Mouse (Mus musculus) macrophage (primary cell): ENCODE measurements around the gene Tmed1. TPM values are rescaled to one million over a fixed set of nuclear protein-coding genes. Genes with fewer than 3 reads are reported as not detected.
"Not testable (repeated sequence)": the region's sequence is repeated elsewhere in the genome, so short reads cannot be mapped to it uniquely, and the experiment has no call there.

Experiments
- H3K27ac ChIP-seq: fragments of 350-480 bp; formaldehyde crosslinking; 2 replicates; pipeline ENCODE4 v1.9.0; 2021
- H3K36me3 ChIP-seq: fragments of 350-480 bp; formaldehyde crosslinking; 2 replicates; pipeline ENCODE4 v1.9.0; 2021; ENCODE audit errors: inconsistent target
- H3K4me3 ChIP-seq: fragments of 350-480 bp; formaldehyde crosslinking; 2 replicates; pipeline ENCODE4 v1.9.0; 2021; ENCODE audit errors: inconsistent target
- H3K79me2 ChIP-seq: fragments of 350-480 bp; formaldehyde crosslinking; 2 replicates; pipeline ENCODE4 v1.9.0; 2021; ENCODE audit errors: inconsistent target
- WGBS: methylation state at CpG from one replicate; pipeline ENCODE4 v1.1.7; 2026; ENCODE audit warnings: inconsistent platforms; ENCODE audit not compliant: missing documents; 5-methylcytosine and 5-hydroxymethylcytosine counted together
- polyA plus RNA-seq: library from polyadenylated mRNA; stranded (reverse); fragments of 250-400 nt; gene quantifications from 3 replicates; pipeline ENCODE4 v1.2.4, GENCODE M21; 2018; ENCODE audit warnings: inconsistent platforms

Gene Tmed1
- polyA plus RNA-seq, 1 experiment from 2014 or later: 5.5 TPM

GRCm38 (mm10) chr9:21542001-21542400 is 31.9 kb upstream of the Tmed1 start:
- H3K27ac ChIP-seq, H3K79me2 ChIP-seq, H3K4me3 ChIP-seq: not testable (repeated sequence)
- 100% methylated on average over 2 of the region's 2 CpGs for WGBS
- H3K36me3 ChIP-seq: peaks cover 34% of the 10 kb centered on the region; the same call in 1 of the 2 replicates

GRCm38 (mm10) chr9:21539981-21540753 is 30.1 kb upstream of the Tmed1 start:
- WGBS: 74% methylated on average over 7 of the region's 7 CpGs

GRCm38 (mm10) chr9:21537009-21537408 is 27.0 kb upstream of the Tmed1 start:
- Histone ChIP-seq H3K79me2 (no peaks in the 10 kb centered on the region), H3K36me3 (peaks cover 59% of the 10 kb centered on the region; the same call in 1 of the 2 replicates), H3K27ac (no peak overlapping the region), H3K4me3 (no peak overlapping the region)
- WGBS: 91% methylated on average over 4 of the region's 4 CpGs

More at GRCm38 (mm10) chr9:21539981-21540753, 30.1 kb upstream of the Tmed1 start:
- H3K36me3 ChIP-seq: peaks cover 46% of the 10 kb centered on the region; the same call in 1 of the 2 replicates
- no peak overlapping the region for H3K4me3 ChIP-seq
- no peak overlapping the region for H3K27ac ChIP-seq
- no peaks in the 10 kb centered on the region for H3K79me2 ChIP-seq

- WGBS: 86% methylated on average over 6 of the region's 14 CpGs
Measured at GRCm38 (mm10) chr9:21536501-21536900, 26.4 kb upstream of the Tmed1 start.

GRCm38 (mm10) chr9:21527917-21528324 is 17.9 kb upstream of the Tmed1 start:
- Histone ChIP-seq H3K27ac (peak overlapping the region; percentile 99), H3K4me3 (no peak overlapping the region)
- 11% methylated on average over 1 of the region's 1 CpGs for WGBS

More at GRCm38 (mm10) chr9:21536501-21536900, 26.4 kb upstream of the Tmed1 start:
- H3K4me3 ChIP-seq: no peak overlapping the region
- no peaks in the 10 kb centered on the region for H3K79me2 ChIP-seq
- H3K27ac ChIP-seq: no peak overlapping the region
- peaks cover 55% of the 10 kb centered on the region; the same call in 1 of the 2 replicates for H3K36me3 ChIP-seq

GRCm38 (mm10) chr9:21527100-21527801 is 17.2 kb upstream of the Tmed1 start:
- Histone ChIP-seq H3K79me2 (peaks cover 28% of the 10 kb centered on the region), H3K27ac (peak overlapping the region; percentile 99), H3K4me3 (peak overlapping the region; percentile 85; the same call in 1 of the 2 replicates), H3K36me3 (peaks cover 20% of the 10 kb centered on the region)
- no CpG with 5 or more reads among the region's 2 CpGs for WGBS

More at GRCm38 (mm10) chr9:21527917-21528324, 17.9 kb upstream of the Tmed1 start:
- peaks cover 28% of the 10 kb centered on the region for H3K79me2 ChIP-seq
- peaks cover 23% of the 10 kb centered on the region for H3K36me3 ChIP-seq

- no CpG with 5 or more reads among the region's 3 CpGs for WGBS
- Histone ChIP-seq H3K27ac (peak overlapping the region; percentile 99), H3K36me3 (peaks cover 18% of the 10 kb centered on the region), H3K79me2 (peaks cover 28% of the 10 kb centered on the region), H3K4me3 (peak overlapping the region; percentile 85)
Measured at GRCm38 (mm10) chr9:21526634-21526944, 16.5 kb upstream of the Tmed1 start.

GRCm38 (mm10) chr9:21525937-21526633 is 16.0 kb upstream of the Tmed1 start, which contains the start of gene AB124611:
Gene AB124611, plus strand, starts transcription at chr9:21526176.
- WGBS: 14% methylated on average over 13 of the region's 14 CpGs
- H3K27ac ChIP-seq: peak within 1 kb of the TSS; percentile 99

GRCm38 (mm10) chr9:21525142-21525936 is 15.3 kb upstream of the Tmed1 start:
- H3K27ac ChIP-seq: peak overlapping the region; percentile 99
- peaks cover 28% of the 10 kb centered on the region for H3K79me2 ChIP-seq
- 15% methylated on average over 7 of the region's 7 CpGs for WGBS
- peaks cover 18% of the 10 kb centered on the region; the same call in 1 of the 2 replicates for H3K36me3 ChIP-seq
- peak overlapping the region; percentile 85 for H3K4me3 ChIP-seq

More at GRCm38 (mm10) chr9:21525937-21526633, 16.0 kb upstream of the Tmed1 start, which contains the start of gene AB124611:
- H3K79me2 ChIP-seq: peaks cover 28% of the 10 kb centered on the region
- peaks cover 18% of the 10 kb centered on the region for H3K36me3 ChIP-seq
- H3K4me3 ChIP-seq: peak within 1 kb of the TSS; percentile 85

- H3K4me3 ChIP-seq, H3K79me2 ChIP-seq, H3K27ac ChIP-seq, H3K36me3 ChIP-seq: not testable (repeated sequence)
- WGBS: 93% methylated on average over 6 of the region's 6 CpGs
Measured at GRCm38 (mm10) chr9:21518690-21519089, 8.6 kb upstream of the Tmed1 start.

- Histone ChIP-seq H3K4me3 (no peak overlapping the region), H3K79me2 (no peaks in the 10 kb centered on the region), H3K27ac (no peak overlapping the region), H3K36me3 (no peaks in the 10 kb centered on the region)
- WGBS: 89% methylated on average over 6 of the region's 6 CpGs
Measured at GRCm38 (mm10) chr9:21517947-21518495, 8.0 kb upstream of the Tmed1 start.

GRCm38 (mm10) chr9:21513466-21513865 is 3.4 kb upstream of the Tmed1 start:
- no peak overlapping the region for H3K4me3 ChIP-seq
- no peaks in the 10 kb centered on the region for H3K79me2 ChIP-seq
- H3K36me3 ChIP-seq: no peaks in the 10 kb centered on the region
- no peak overlapping the region for H3K27ac ChIP-seq
- 96% methylated on average over 4 of the region's 4 CpGs for WGBS

GRCm38 (mm10) chr9:21511052-21511451 is 1.0 kb upstream of the Tmed1 start:
- WGBS: 80% methylated on average over 5 of the region's 9 CpGs
- Histone ChIP-seq H3K4me3 (peak overlapping the region; percentile 50), H3K27ac (peak overlapping the region; percentile 81), H3K79me2 (no peaks in the 10 kb centered on the region), H3K36me3 (peaks cover 18% of the 10 kb centered on the region; the same call in 1 of the 2 replicates)
